Mouse (Mus musculus) liver, embryonic 11.5 days (tissue): Measurements from ENCODE around the gene Asns. TPM values are rescaled to one million over a fixed set of nuclear protein-coding genes. Genes with fewer than 3 reads are reported as not detected.

ENCODE experiments used
- ATAC-seq: fragments of 200-750 bp; cut with Nextera tagmentation; replicated peaks from 2 replicates; pipeline ENCODE4 v1.8.0; 2017; ENCODE audit warnings: moderate number of reproducible peaks, mild to moderate bottlenecking, moderate TSS enrichment, moderate library complexity; ENCODE audit not compliant: low FRiP score
- DNase-seq: peaks from one replicate; pipeline ENCODE4 v3.0.0-alpha.2; 2017; ENCODE audit warnings: low spot score
- H3K27ac ChIP-seq: fragments of 300-500 bp; sonication (generic); 2 replicates; pipeline ENCODE4 v1.5.1; 2014; ENCODE audit warnings: mild to moderate bottlenecking, low read depth, low read length, control low read depth
- H3K27me3 ChIP-seq: fragments of 300-500 bp; sonication (generic); replicated peaks from 2 replicates; pipeline ENCODE4 v1.6.1; 2014; ENCODE audit warnings: low read length, mixed read lengths; ENCODE audit not compliant: control insufficient read depth, insufficient read depth
- H3K36me3 ChIP-seq: fragments of 300-500 bp; sonication (generic); 2 replicates; pipeline ENCODE4 v1.6.1; 2014; ENCODE audit warnings: mild to moderate bottlenecking, low read length, moderate library complexity, mixed read lengths; ENCODE audit not compliant: control insufficient read depth, insufficient read depth
- H3K4me1 ChIP-seq: fragments of 300-500 bp; sonication (generic); replicated peaks from 2 replicates; pipeline ENCODE4 v1.6.1; 2014; ENCODE audit warnings: low read length, mixed read lengths; ENCODE audit not compliant: control insufficient read depth, insufficient read depth
- H3K4me2 ChIP-seq: fragments of 300-500 bp; sonication (generic); 2 replicates; pipeline ENCODE4 v1.6.1; 2014; ENCODE audit warnings: mild to moderate bottlenecking, control low read depth, moderate library complexity
- H3K4me3 ChIP-seq: fragments of 300-500 bp; sonication (generic); 2 replicates; pipeline ENCODE4 v1.5.1; 2014; ENCODE audit warnings: low read depth, low read length, control low read depth
- H3K9ac ChIP-seq: fragments of 300-500 bp; sonication (generic); 2 replicates; pipeline ENCODE4 v1.6.1; 2014; ENCODE audit warnings: low read depth, low read length, control low read depth
- H3K9me3 ChIP-seq: fragments of 300-500 bp; sonication (generic); 2 replicates; pipeline ENCODE4 v1.6.1; 2016; ENCODE audit warnings: low read length, inconsistent platforms, mixed read lengths; ENCODE audit not compliant: control insufficient read depth
- WGBS: fragments of 180-500 bp; shearing (Covaris S2); extraction: QIAGEN DNeasy Blood & Tissue Kit; methylation state at CpG from one replicate; pipeline ENCODE4 v1.1.7; 2014; 5-methylcytosine and 5-hydroxymethylcytosine counted together
- polyA plus RNA-seq: library from polyadenylated mRNA; unstranded; fragments of >200 nt; fragmentation: Nextera tagmentation; extraction: Ambion mirVana; gene quantifications from 2 replicates; pipeline ENCODE4 v1.2.1, GENCODE M21; 2014

Asns gene
- polyA plus RNA-seq = 501 and 546 TPM in 2 replicates

GRCm38 (mm10) chr6:7692884-7693585 is at the start of gene Asns:
Asns (minus strand) TSS chr6:7693254.
- no peaks in the 10 kb centered on the region for H3K9me3 ChIP-seq
- peak within 1 kb of the TSS; percentile 92 for H3K27ac ChIP-seq
- H3K9ac ChIP-seq = peak within 1 kb of the TSS; percentile 93
- peaks cover 39% of the 10 kb centered on the region for H3K4me1 ChIP-seq
- peaks cover 6% of the 10 kb centered on the region; the same call in 1 of the 2 replicates for H3K36me3 ChIP-seq
- under 1% methylated on average over 51 of the region's 51 CpGs for WGBS
- peak; percentile 85 for DNase-seq
- peak; percentile 87 for ATAC-seq
- peak within 1 kb of the TSS; percentile 61 for H3K4me2 ChIP-seq
- H3K4me3 ChIP-seq = peak within 1 kb of the TSS; percentile 90
- no peaks in the 10 kb centered on the region for H3K27me3 ChIP-seq

GRCm38 (mm10) chr6:7741721-7742120 is 48.7 kb upstream of the Asns start:
- H3K9me3 ChIP-seq = no peaks in the 10 kb centered on the region
- H3K4me2 ChIP-seq = no peak overlapping the region
- no peak overlapping the region for H3K27ac ChIP-seq
- no peaks in the 10 kb centered on the region for H3K36me3 ChIP-seq
- ATAC-seq (no peak), DNase-seq (no peak)
- H3K4me1 ChIP-seq = no peaks in the 10 kb centered on the region
- no peak overlapping the region for H3K9ac ChIP-seq
- H3K4me3 ChIP-seq = no peak overlapping the region
- 85% methylated on average over 3 of the region's 3 CpGs for WGBS
- no peaks in the 10 kb centered on the region for H3K27me3 ChIP-seq

- 88% methylated on average over 2 of the region's 2 CpGs for WGBS
- Histone ChIP-seq H3K27ac (no peak overlapping the region), H3K9me3 (no peaks in the 10 kb centered on the region), H3K9ac (no peak overlapping the region), H3K4me2 (no peak overlapping the region), H3K27me3 (no peaks in the 10 kb centered on the region), H3K4me3 (no peak overlapping the region), H3K36me3 (no peaks in the 10 kb centered on the region), H3K4me1 (no peaks in the 10 kb centered on the region)
- ATAC-seq (no peak), DNase-seq (no peak)
These were observed 44.8 kb upstream of the Asns start for GRCm38 (mm10) chr6:7737842-7738241.

- Histone ChIP-seq H3K4me2 (no peak overlapping the region), H3K36me3 (no peaks in the 10 kb centered on the region), H3K9ac (no peak overlapping the region), H3K4me1 (no peaks in the 10 kb centered on the region; the same call in 1 of the 2 replicates), H3K4me3 (no peak overlapping the region), H3K27ac (no peak overlapping the region), H3K27me3 (no peaks in the 10 kb centered on the region), H3K9me3 (peaks cover 4% of the 10 kb centered on the region; the same call in 1 of the 2 replicates)
- ATAC-seq (peak; percentile 68), DNase-seq (peak; percentile 56)
- WGBS = 37% methylated on average over 12 of the region's 12 CpGs
These were observed 40.0 kb upstream of the Asns start for GRCm38 (mm10) chr6:7732754-7733708.

GRCm38 (mm10) chr6:7732097-7732496 is 39.0 kb upstream of the Asns start:
- H3K36me3 ChIP-seq = no peaks in the 10 kb centered on the region
- H3K4me3 ChIP-seq = no peak overlapping the region
- no peak for DNase-seq
- H3K27me3 ChIP-seq = no peaks in the 10 kb centered on the region
- 53% methylated on average over 6 of the region's 6 CpGs for WGBS
- no peaks in the 10 kb centered on the region; the same call in 1 of the 2 replicates for H3K4me1 ChIP-seq
- peaks cover 8% of the 10 kb centered on the region; the same call in 1 of the 2 replicates for H3K9me3 ChIP-seq
- H3K9ac ChIP-seq = no peak overlapping the region
- ATAC-seq = peak; percentile 79
- H3K4me2 ChIP-seq = no peak overlapping the region
- no peak overlapping the region for H3K27ac ChIP-seq

GRCm38 (mm10) chr6:7729128-7729527 is 36.1 kb upstream of the Asns start:
- Histone ChIP-seq H3K27me3 (no peaks in the 10 kb centered on the region), H3K9ac (no peak overlapping the region), H3K4me1 (no peaks in the 10 kb centered on the region; the same call in 1 of the 2 replicates), H3K4me2 (no peak overlapping the region), H3K9me3 (peaks cover 8% of the 10 kb centered on the region; the same call in 1 of the 2 replicates), H3K36me3 (no peaks in the 10 kb centered on the region), H3K4me3 (no peak overlapping the region), H3K27ac (no peak overlapping the region)
- WGBS = 80% methylated on average over 2 of the region's 2 CpGs
- no peak for ATAC-seq
- DNase-seq = no peak

- Histone ChIP-seq H3K9ac (no peak overlapping the region), H3K4me1 (no peaks in the 10 kb centered on the region; the same call in 1 of the 2 replicates), H3K36me3 (no peaks in the 10 kb centered on the region), H3K4me2 (no peak overlapping the region), H3K4me3 (no peak overlapping the region), H3K9me3 (peaks cover 8% of the 10 kb centered on the region; the same call in 1 of the 2 replicates), H3K27me3 (no peaks in the 10 kb centered on the region), H3K27ac (no peak overlapping the region)
- ATAC-seq (no peak), DNase-seq (no peak)
- whole genome bisulfite sequencing = 88% methylated on average over 5 of the region's 5 CpGs
These were observed 35.2 kb upstream of the Asns start for GRCm38 (mm10) chr6:7728241-7728640.

- Histone ChIP-seq H3K4me2 (no peak overlapping the region), H3K9ac (no peak overlapping the region), H3K27me3 (no peaks in the 10 kb centered on the region), H3K36me3 (no peaks in the 10 kb centered on the region), H3K4me1 (no peaks in the 10 kb centered on the region; the same call in 1 of the 2 replicates), H3K27ac (no peak overlapping the region), H3K9me3 (no peaks in the 10 kb centered on the region), H3K4me3 (no peak overlapping the region)
- ATAC-seq (no peak), DNase-seq (no peak)
- 78% methylated on average over 4 of the region's 4 CpGs for WGBS
These were observed 23.2 kb upstream of the Asns start for GRCm38 (mm10) chr6:7716236-7716635.
